Mouse (Mus musculus): ENCODE measurements around the gene Gab2. TPM values are rescaled to one million over a fixed set of nuclear protein-coding genes. Genes with fewer than 3 reads are reported as not detected.

Gab2 gene
- total and polyA plus RNA-seq, 3 experiments, result 0.12 to 0.50 (median 0.30) TPM

DNA sequence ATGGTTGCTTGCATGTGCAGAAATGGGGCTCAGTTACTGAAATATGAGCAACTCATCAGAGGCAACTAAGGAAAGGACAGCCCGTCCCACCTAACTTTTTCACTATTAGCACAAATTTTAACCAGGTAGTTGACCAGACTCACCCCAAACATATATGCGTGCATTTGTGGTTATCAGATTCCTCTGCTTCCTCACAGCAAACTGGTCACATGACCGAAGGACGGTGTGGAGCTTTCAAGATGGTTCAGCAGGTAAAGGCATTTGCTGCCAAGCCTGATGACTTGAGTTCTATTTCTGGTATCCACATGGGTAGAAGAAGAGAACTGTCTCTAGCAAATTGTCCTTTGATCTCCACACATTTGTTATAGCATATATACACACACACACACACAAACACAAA, 277.0 kb downstream of the Gab2 start:
- Histone ChIP-seq H3K9ac (ENCODE audit: insufficient read depth, low read depth) (no peak overlapping the region), H3K27ac (ENCODE audit: insufficient read depth, low read depth) (no peak overlapping the region), H3K4me1 (ENCODE audit: control insufficient read depth in 1 of 2, insufficient read depth in 2 of 2) (peaks cover 18 to 49% of the 10 kb centered on the region in 2 experiments), H3K36me3 (replicated peaks in 1 of 2; ENCODE audit: control insufficient read depth in 1 of 2, insufficient read depth in 1 of 2, low read length in 1 of 2) (no peaks in the 10 kb centered on the region), H3K4me3 (replicated peaks in 1 of 3; ENCODE audit: low read depth in 2 of 3, low read length in 2 of 3, poor library complexity in 1 of 3) (no peak overlapping the region), H3K9me3 (replicated peaks; ENCODE audit: low read length) (no peaks in the 10 kb centered on the region), H3K79me2 (replicated peaks; ENCODE audit: control insufficient read depth, extremely low read depth, insufficient read depth, poor library complexity, severe bottlenecking) (no peaks in the 10 kb centered on the region), H3K4me2 (ENCODE audit: insufficient read depth, low read depth, poor library complexity, severe bottlenecking) (no peak overlapping the region), H3K27me3 (replicated peaks) (no peaks in the 10 kb centered on the region)
- DNase-seq (ENCODE audit: extremely low read depth), result no peak
- dilution Hi-C loops (cut with MboI; ENCODE audit: extremely low pct_ligation_motif_present, extremely low pct_unique_long_range_greater_than_20kb, low sequenced_read_pairs), result no loop called here
- TF ChIP-seq NRF1 (IDR thresholded peaks at IDR 0.05; ENCODE audit: low read depth, low read length) (no peak), RAD21 (IDR thresholded peaks at IDR 0.05; ENCODE audit: low read depth, low read length) (no peak), TBP (conservative IDR thresholded peaks at IDR 0.05; ENCODE audit: low read depth, low read length) (no peak), USF1 (IDR thresholded peaks at IDR 0.05; ENCODE audit: low read depth, low read length) (no peak; the same call in 1 of the 2 replicates), MAZ (IDR thresholded peaks at IDR 0.05; ENCODE audit: low read depth, low read length) (no peak), PAX5 (IDR thresholded peaks at IDR 0.05; ENCODE audit: low read length) (no peak), RCOR1 (conservative IDR thresholded peaks at IDR 0.05; ENCODE audit: low read depth, low read length) (no peak), ETS1 (conservative IDR thresholded peaks at IDR 0.05; ENCODE audit: low read depth, low read length) (no peak), ZKSCAN1 (IDR thresholded peaks at IDR 0.05; ENCODE audit: borderline replicate concordance, low read depth, low read length) (no peak), MXI1 (IDR thresholded peaks at IDR 0.05; ENCODE audit: low read depth, low read length) (no peak), CHD1 (IDR thresholded peaks at IDR 0.05; ENCODE audit: low read depth, low read length) (no peak), HCFC1 (IDR thresholded peaks at IDR 0.05; ENCODE audit: low read depth, low read length) (no peak), SIN3A (IDR thresholded peaks at IDR 0.05; ENCODE audit: low read length) (no peak), CTCF (conservative IDR thresholded peaks at IDR 0.05 in 1 of 2, IDR thresholded peaks at IDR 0.05 in 1 of 2; ENCODE audit: low read depth in 2 of 2, low read length in 2 of 2) (no peak), E2F4 (IDR thresholded peaks at IDR 0.05; ENCODE audit: insufficient replicate concordance, low read depth, low read length) (no peak), POLR2A (IDR thresholded peaks at IDR 0.05; ENCODE audit: low read depth, low read length) (no peak)
- in situ Hi-C loops (cut with MboI; ENCODE audit: low pct_ligation_motif_present, low pct_unique_long_range_greater_than_20kb, low sequenced_read_pairs), result no loop called here

Other genes starting within 250 kb of the Gab2 start
- 11.7 and 12.1 TPM in 2 replicates for gene Nars2, start 130.1 kb upstream of the Gab2 start, total RNA-seq (2012; rRNA removed)
- gene Nars2, start 130.1 kb upstream of the Gab2 start, total RNA-seq (2014; rRNA removed), result 18.0 and 19.1 TPM in 2 replicates
- 14.6 and 16.9 TPM in 2 replicates for gene Nars2, start 130.1 kb upstream of the Gab2 start, polyA plus RNA-seq (2012; ENCODE audit: insufficient read length, low read depth)